Mouse (Mus musculus) kidney, adult 10 weeks (tissue): Measurements from ENCODE around the gene Alx3. TPM values are rescaled to one million over a fixed set of nuclear protein-coding genes. Genes with fewer than 3 reads are reported as not detected.

ENCODE experiments used
- polyA plus RNA-seq: library from polyadenylated mRNA; stranded (reverse); fragments of 350-450 nt; fragmentation: Illumina TruSeq; extraction: RNeasy Lipid Tissue Mini Kit (QIAGEN cat#74804); gene quantifications from one replicate; pipeline ENCODE4 v1.2.3, GENCODE M21; 2014; ENCODE audit warnings: low read depth, low replicate concordance

Alx3 gene
- not detected for polyA plus RNA-seq

DNA sequence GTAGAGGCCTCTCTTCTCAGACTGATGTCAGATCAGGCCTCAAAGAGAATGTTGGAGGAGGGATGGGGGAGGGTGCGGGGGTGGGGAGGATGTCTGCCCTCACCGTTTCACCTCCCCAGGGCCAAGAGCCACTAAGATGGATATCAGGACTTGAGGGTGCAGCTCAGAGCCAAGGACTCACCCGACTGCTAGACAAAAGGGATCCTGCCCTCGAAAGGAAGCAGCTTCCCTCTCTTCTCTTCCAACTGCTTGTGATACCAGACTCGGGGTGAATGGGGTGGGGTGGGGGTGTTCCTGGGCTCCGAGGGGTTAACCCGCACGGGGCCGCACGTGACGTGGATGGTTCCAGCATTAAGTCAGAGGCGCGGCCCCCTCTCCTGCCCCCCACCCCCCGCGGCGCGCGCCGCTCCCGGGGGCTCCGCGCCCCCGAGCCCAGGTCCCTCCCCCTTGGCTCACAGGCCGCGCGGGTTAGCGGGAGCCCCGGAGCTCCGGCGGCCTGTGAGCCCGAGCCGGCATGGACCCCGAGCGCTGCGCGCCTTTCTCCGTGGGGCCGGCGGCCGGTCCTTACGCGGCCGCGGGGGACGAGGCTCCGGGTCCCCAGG is at the start of gene Alx3:
Gene Alx3, plus strand, starts transcription at position 370 of the 602 bp plus-strand sequence.

DNA sequence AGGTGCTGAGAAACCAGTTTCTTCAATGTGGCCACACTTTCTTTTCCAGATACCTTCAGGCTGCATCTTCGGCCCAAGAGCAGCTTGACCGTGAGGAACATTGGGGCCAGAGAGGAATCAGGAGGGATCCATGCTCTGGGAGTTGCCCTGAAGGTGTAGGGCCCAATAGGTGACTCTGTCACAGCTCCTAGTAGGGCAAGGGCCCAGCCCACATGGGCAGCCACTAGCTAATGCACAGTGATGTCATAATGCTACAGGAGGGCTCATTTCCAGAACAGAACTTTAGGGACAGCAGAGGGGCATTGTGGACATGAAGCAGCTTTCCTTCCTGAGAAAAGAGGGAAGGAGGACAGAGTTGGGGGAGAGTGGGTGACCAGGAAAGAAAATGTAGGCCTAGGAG is 40.0 kb upstream of the Alx3 start, which contains the start of gene Ubl4b:
Gene Ubl4b, minus strand, starts transcription at position 232 of the 400 bp plus-strand sequence.

DNA sequence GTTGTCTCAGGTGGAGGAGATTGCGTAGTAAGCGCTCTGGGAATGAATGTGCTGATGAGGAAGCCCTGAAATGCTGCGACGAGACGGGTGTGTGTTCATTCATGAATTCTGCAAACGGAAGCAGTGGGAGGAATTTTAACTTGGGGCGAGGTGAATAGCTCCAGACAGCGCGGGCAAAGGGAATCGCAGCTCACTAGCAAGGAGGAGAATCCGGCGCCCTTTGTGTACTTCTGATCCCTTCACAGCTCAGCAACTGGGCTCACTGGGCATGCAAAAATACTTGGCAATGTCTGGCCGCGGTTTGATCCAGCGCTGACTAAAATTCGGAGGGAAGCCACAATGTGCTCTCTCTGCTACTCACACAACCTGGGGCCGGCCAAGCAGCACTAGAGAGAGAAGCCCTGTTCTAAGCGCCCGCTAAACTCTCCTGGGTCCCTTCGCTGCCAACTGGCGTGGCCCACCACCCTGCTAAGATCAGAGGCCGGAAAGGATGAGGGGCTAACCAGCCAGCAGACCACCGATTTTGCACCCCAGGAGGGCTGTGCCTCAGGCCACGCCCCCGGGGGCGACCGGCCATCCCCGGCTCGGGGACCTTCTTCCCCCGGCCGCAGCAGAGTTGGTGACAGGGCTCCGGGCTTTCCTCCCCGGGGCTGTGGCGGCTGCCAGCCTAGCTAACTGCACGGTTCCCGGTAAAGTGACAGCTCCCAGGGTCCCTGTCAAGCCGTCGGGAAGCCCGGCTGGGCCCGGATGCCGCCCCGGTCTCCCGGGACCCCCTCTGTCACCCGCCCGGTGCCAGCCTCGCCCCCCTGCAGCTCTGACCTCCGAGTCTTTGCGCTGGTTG is 36.1 kb downstream of the Alx3 start, which contains the start of gene Gm10961:
Gene Gm10961, plus strand, starts transcription at position 641 of the 841 bp plus-strand sequence.

DNA sequence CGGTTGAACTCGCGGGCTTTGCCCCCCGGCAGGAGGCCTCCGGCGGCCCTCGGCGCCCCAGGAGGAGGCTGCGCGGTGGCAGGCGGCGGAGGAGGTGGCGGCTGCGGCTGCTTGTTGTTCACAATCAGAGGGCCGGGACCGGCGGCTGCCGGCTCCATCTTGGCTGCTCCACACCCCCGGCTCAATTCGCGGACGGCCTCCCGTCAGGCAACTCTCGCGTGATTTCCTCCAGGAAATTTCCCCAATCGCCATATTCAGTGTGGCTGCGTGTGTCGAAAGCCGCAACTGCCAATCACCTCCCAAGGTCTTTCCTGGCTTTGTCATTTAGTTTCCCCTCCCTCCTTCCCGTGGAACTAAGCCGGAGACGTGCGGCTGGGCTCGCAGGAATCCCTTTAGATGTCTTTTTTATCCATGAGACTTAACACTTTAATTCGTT is 36.7 kb downstream of the Alx3 start, which contains the start of gene Strip1:
Gene Strip1, minus strand, starts transcription at position 172 of the 436 bp plus-strand sequence.

Other genes with a start within 250 kb of the Alx3 start
- gene Kcnc4, start 135.5 kb upstream of the Alx3 start, polyA plus RNA-seq: not detected
- 5.8 TPM for gene Slc6a17, start 77.0 kb upstream of the Alx3 start, polyA plus RNA-seq
- gene Ubl4b, start 40.0 kb upstream of the Alx3 start, polyA plus RNA-seq: not detected
- not detected for gene Gm10961, start 36.3 kb downstream of the Alx3 start, polyA plus RNA-seq
- 4.6 TPM for gene Strip1, start 36.7 kb downstream of the Alx3 start, polyA plus RNA-seq
- gene Ahcyl1, start 101.5 kb downstream of the Alx3 start, polyA plus RNA-seq: 298 TPM
- gene Csf1, start 165.4 kb downstream of the Alx3 start, polyA plus RNA-seq: 5.1 TPM